Mouse (Mus musculus) E14TG2a.4 (cell line): ENCODE results near the gene Ttc39a.
"Not testable (repeated sequence)": the region's sequence is repeated elsewhere in the genome, so short reads cannot be mapped to it uniquely, and the experiment has no call there.

Experiments
- H3K27me3 ChIP-seq: 2 replicates; pipeline ENCODE4 v1.6.1; 2014; ENCODE audit warnings: low read length, control low read depth; ENCODE audit not compliant: insufficient read depth
- H3K36me3 ChIP-seq: 2 replicates; pipeline ENCODE4 v1.6.1; 2014; ENCODE audit warnings: low read length, control low read depth; ENCODE audit not compliant: insufficient read depth
- H3K4me1 ChIP-seq: replicated peaks from 2 replicates; pipeline ENCODE4 v1.6.1; 2014; ENCODE audit warnings: low read depth, low read length, control low read depth
- H3K4me3 ChIP-seq: replicated peaks from 2 replicates; pipeline ENCODE4 v1.5.1; 2014; ENCODE audit warnings: mild to moderate bottlenecking, low read length
- H3K9me3 ChIP-seq: 2 replicates; pipeline ENCODE4 v1.6.1; 2014; ENCODE audit warnings: low read length, control low read depth
- CTCF ChIP-seq: conservative IDR thresholded peaks from 2 replicates; pipeline ENCODE4 v1.5.1; 2014; ENCODE audit warnings: low read length
- NANOG ChIP-seq: IDR thresholded peaks from 2 replicates; pipeline ENCODE4 v1.6.1; 2014; ENCODE audit warnings: borderline replicate concordance, low read length, mixed read lengths
- POU5F1 ChIP-seq: IDR thresholded peaks from 2 replicates; pipeline ENCODE4 v1.6.1; 2014; ENCODE audit warnings: low read length, borderline replicate concordance

Ttc39a gene

DNA sequence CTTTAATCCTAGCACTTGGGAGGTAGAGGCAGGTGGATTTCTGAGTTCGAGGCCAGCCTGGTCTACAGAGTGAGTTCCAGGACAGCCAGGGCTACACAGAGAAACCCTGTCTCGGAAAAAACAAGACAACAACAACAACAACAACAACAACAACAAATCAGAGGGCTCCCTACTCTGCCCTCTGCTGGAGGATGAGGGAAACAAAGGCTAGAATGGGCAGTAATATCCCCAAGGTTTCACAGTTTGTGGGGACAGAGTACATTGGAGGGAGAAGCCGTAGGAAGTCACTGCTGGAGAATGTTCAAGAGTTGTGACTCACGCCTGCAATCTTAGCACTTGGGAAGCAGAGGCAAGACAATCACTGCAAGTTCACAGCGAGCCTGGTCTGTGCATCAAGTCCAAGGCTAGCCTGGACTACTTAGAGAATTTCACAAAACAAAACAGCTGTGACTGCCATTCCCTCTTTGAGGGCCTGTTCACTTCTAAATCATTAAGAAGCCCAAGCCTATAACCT, 5.2 kb upstream of the Ttc39a start:
- TF ChIP-seq POU5F1 (no peak), CTCF (peak; percentile 39)
- no peaks in the 10 kb centered on the region for H3K36me3 ChIP-seq

GRCm38 (mm10) chr4:109404908-109405307, 1.5 kb upstream of the Ttc39a start:
- not testable (repeated sequence) for H3K9me3 ChIP-seq, H3K4me3 ChIP-seq, H3K36me3 ChIP-seq
- peaks cover 46% of the 10 kb centered on the region for H3K27me3 ChIP-seq
- peaks cover 10% of the 10 kb centered on the region for H3K4me1 ChIP-seq

More for the DNA sequence above, 5.2 kb upstream of the Ttc39a start:
- Histone ChIP-seq H3K27me3 (peaks cover 30% of the 10 kb centered on the region), H3K9me3 (no peaks in the 10 kb centered on the region), H3K4me3 (no peak overlapping the region), H3K4me1 (peaks cover 3% of the 10 kb centered on the region)

DNA sequence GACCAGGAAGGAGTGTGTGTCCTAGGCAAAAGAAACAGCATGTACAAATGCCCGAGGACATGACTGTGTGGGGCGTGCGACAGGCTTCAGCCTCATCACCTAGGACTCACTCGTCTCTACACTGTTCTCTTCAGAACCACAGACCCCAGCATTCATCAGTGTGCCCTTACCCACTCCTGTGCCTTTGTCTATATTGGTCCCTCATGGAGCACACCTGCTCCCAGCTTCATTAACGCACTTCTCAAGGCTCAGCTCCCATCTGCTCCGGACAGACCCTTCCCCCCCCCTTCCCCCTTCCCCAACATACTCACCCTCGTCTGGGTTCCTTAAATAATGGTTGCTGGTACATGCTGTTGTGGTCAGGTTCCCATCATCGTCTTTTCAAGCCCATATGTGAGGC, 1.0 kb upstream of the Ttc39a start:
- no peak for TF ChIP-seq CTCF
- no peak for TF ChIP-seq POU5F1
- TF ChIP-seq NANOG: no peak
- peaks cover 50% of the 10 kb centered on the region for H3K27me3 ChIP-seq

DNA sequence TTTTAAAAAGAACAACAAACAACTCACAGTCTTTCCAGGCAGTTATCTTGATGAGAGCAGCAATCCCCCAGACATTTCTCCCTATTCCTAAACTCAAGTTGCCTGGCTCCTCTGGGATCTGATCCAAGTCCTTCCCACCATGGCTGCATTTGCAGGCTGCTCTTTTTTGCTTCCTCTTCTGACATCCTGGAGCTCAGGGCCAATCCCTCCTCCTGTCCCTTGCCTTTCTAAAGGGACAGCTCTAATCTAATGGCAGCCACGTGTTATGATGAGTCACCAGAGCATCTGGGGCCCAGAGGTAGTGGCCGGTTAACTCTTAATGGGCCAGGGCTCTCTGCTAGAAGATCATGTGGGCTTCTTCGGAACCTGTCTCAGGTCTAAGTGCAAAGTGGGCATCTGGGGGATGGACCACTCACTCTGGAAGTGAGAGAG, 353 bp upstream of the Ttc39a start:
- TF ChIP-seq POU5F1 (no peak), CTCF (no peak), NANOG (no peak)
- no peaks in the 10 kb centered on the region for H3K9me3 ChIP-seq
- peaks cover 57% of the 10 kb centered on the region for H3K27me3 ChIP-seq
- H3K36me3 ChIP-seq: no peaks in the 10 kb centered on the region
- peaks cover 10% of the 10 kb centered on the region for H3K4me1 ChIP-seq
- peak overlapping the region; percentile 78 for H3K4me3 ChIP-seq

More for the DNA sequence above, 1.0 kb upstream of the Ttc39a start:
- Histone ChIP-seq H3K4me1 (peaks cover 10% of the 10 kb centered on the region), H3K36me3 (no peaks in the 10 kb centered on the region), H3K9me3 (no peaks in the 10 kb centered on the region), H3K4me3 (no peak overlapping the region)

DNA sequence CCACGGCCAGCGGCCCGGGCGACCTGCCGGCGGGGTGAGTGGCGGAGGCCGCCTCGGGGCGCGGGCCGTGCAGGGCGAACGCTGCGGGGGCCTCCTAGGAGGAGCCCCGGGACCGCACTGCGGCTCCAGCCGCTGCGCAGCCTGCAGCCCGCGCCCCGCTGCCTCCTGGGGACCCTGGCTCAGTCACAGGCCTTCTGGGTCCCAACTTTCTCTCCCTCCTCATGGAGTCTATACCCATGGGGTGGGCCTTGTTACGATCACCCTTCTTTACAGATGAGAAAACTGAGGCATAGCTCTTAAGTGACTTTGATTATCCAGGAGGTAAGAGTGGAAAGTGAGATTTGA, 725 bp downstream of the Ttc39a start:
- H3K4me1 ChIP-seq: peaks cover 10% of the 10 kb centered on the region
- peaks cover 66% of the 10 kb centered on the region for H3K27me3 ChIP-seq
- peak overlapping the region; percentile 78 for H3K4me3 ChIP-seq
- TF ChIP-seq POU5F1 (no peak), NANOG (no peak), CTCF (no peak)
- H3K36me3 ChIP-seq: no peaks in the 10 kb centered on the region
- no peaks in the 10 kb centered on the region for H3K9me3 ChIP-seq

DNA sequence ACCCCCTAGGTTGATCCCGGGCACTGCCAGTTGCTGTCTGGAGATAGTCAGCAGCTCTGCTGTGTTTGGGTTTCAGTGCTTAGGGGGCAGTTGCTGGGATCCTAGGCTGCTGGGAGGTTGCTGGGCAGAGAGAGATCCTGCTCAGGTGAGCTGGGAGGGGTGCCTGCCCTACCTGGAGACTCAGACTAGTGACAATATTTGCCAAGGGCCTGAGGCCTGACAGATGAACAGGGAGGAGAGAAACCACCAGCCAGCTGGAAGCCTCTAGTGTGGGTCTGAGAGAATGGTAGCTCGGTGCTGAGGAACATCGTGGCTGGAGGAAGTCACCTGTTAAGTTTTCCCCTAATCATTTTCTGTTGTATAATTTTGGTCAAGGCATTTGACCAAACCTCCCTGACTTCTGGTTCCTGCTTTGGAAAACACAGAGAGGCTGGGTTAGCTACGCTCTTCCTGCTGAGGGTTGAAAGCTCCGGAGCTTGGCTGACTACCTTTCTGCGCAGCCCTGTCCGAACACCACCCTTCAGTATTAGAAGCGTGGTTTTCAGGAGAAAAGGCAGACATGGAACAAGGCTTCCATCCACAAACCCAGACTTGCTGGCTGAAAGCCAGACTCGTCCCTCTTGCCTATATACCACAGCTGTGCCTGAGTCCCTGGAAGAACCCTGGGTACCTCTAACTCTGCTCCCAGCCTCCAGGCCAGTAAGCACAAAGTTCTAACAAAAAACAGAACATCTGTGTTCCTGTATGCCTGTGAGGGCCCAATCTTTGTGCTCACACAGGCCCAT, 1.5 kb downstream of the Ttc39a start:
- Histone ChIP-seq H3K36me3 (no peaks in the 10 kb centered on the region), H3K4me1 (peaks cover 10% of the 10 kb centered on the region), H3K9me3 (no peaks in the 10 kb centered on the region), H3K4me3 (peak overlapping the region; percentile 78; the same call in 1 of the 2 replicates), H3K27me3 (peaks cover 66% of the 10 kb centered on the region)
- no peak for TF ChIP-seq CTCF
- TF ChIP-seq POU5F1: no peak
- no peak for TF ChIP-seq NANOG

DNA sequence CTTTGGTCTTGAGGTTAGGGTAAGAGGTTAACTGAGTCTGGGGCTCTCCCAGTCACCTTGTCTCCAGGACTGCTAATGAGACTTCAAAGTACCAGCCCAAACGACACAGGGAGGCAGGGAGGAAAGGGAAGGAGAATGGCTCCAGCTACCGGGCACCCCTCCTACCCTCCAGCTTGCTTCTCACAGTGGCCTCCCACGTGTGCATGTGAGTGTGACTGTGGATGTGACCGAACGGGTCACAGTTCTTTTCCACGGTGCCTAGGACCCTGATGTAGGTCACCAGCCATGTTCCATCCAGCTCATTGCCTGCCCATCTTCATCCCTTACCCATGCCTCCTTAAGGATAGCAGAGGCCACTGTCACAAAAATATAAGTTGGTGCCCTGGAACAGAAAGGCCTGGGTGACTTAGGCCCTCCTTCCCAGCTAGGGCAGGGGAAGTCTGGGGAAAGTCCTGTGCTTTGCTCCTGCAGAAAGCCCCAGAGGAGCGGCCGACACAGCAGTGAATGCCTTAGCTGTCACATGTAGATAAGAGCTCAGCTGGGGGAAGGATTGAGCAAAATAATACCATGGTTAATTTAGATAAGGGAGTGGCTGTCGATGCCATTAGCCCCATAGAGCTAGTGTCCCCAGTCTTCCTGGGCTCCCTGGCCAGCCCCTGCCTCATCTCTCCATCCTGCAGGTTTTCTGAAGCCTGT, 4.4 kb downstream of the Ttc39a start:
- Histone ChIP-seq H3K9me3 (no peaks in the 10 kb centered on the region), H3K4me3 (no peak overlapping the region), H3K36me3 (no peaks in the 10 kb centered on the region), H3K27me3 (peaks cover 52% of the 10 kb centered on the region), H3K4me1 (peaks cover 17% of the 10 kb centered on the region)
- TF ChIP-seq NANOG (no peak), CTCF (no peak), POU5F1 (no peak)

GRCm38 (mm10) chr4:109411377-109411967, 5.0 kb downstream of the Ttc39a start:
- Histone ChIP-seq H3K4me3 (no peak overlapping the region), H3K36me3 (no peaks in the 10 kb centered on the region), H3K27me3 (peaks cover 46% of the 10 kb centered on the region), H3K4me1 (peaks cover 11% of the 10 kb centered on the region), H3K9me3 (no peaks in the 10 kb centered on the region)
- TF ChIP-seq POU5F1 (no peak), NANOG (no peak), CTCF (no peak)
